Mouse (Mus musculus) G1E-ER4 (cell line): ENCODE results near the gene Tln1. TPM values are rescaled to one million over a fixed set of nuclear protein-coding genes. Genes with fewer than 3 reads are reported as not detected.

Experiments used
- GATA1 ChIP-seq: IDR thresholded peaks from one replicate; pipeline ENCODE4 v1.8.0; 2012; ENCODE audit warnings: low read length, inconsistent platforms
- polyA plus RNA-seq: library from polyadenylated mRNA; stranded (reverse); fragments of >175 nt; gene quantifications from 2 replicates; pipeline ENCODE4 v1.2.3, GENCODE M21; 2012

Gene Tln1
- polyA plus RNA-seq, 1 experiment: 169 TPM

GRCm38 (mm10) chr4:43582241-43582640 lies 19.8 kb upstream of the Tln1 start:
- TF ChIP-seq GATA1: no peak

GRCm38 (mm10) chr4:43581381-43581780 lies 18.9 kb upstream of the Tln1 start:
- TF ChIP-seq GATA1: no peak

GRCm38 (mm10) chr4:43580721-43581120 lies 18.2 kb upstream of the Tln1 start:
- no peak for TF ChIP-seq GATA1

GRCm38 (mm10) chr4:43579731-43580130 lies 17.2 kb upstream of the Tln1 start:
- TF ChIP-seq GATA1: no peak

- no peak for TF ChIP-seq GATA1
Observed at GRCm38 (mm10) chr4:43579256-43579655, 16.8 kb upstream of the Tln1 start.

GRCm38 (mm10) chr4:43578376-43579204 lies 16.1 kb upstream of the Tln1 start, which contains the start of the genes Rgp1 and Gba2:
TSS of gene Rgp1 (plus strand) at chr4:43578715.
TSS of gene Gba2 (minus strand) at chr4:43578873.
- TF ChIP-seq GATA1: no peak

GRCm38 (mm10) chr4:43577237-43577881 lies 14.9 kb upstream of the Tln1 start:
- no peak for TF ChIP-seq GATA1

- TF ChIP-seq GATA1: no peak
Observed at GRCm38 (mm10) chr4:43575356-43575755, 12.9 kb upstream of the Tln1 start.

GRCm38 (mm10) chr4:43573561-43573960 lies 11.1 kb upstream of the Tln1 start:
- TF ChIP-seq GATA1: no peak

GRCm38 (mm10) chr4:43571395-43572045 lies 9.0 kb upstream of the Tln1 start:
- no peak for TF ChIP-seq GATA1

GRCm38 (mm10) chr4:43567140-43567539 lies 4.6 kb upstream of the Tln1 start:
- TF ChIP-seq GATA1: no peak

GRCm38 (mm10) chr4:43564231-43564630 lies 1.7 kb upstream of the Tln1 start:
- TF ChIP-seq GATA1: no peak

- no peak for TF ChIP-seq GATA1
Observed at GRCm38 (mm10) chr4:43563601-43563875, 1.0 kb upstream of the Tln1 start.

GRCm38 (mm10) chr4:43562769-43563600 lies 494 bp upstream of the Tln1 start:
- no peak for TF ChIP-seq GATA1

- no peak for TF ChIP-seq GATA1
Observed at GRCm38 (mm10) chr4:43561436-43561996, 975 bp downstream of the Tln1 start.

- no peak for TF ChIP-seq GATA1
Observed at GRCm38 (mm10) chr4:43560976-43561375, 1.5 kb downstream of the Tln1 start.
